Mouse (Mus musculus) CH12.LX (cell line): ENCODE data around the gene Ptges3. TPM values are rescaled to one million over a fixed set of nuclear protein-coding genes. Genes with fewer than 3 reads are reported as not detected.
"Not testable (repeated sequence)": the region's sequence is repeated elsewhere in the genome, so short reads cannot be mapped to it uniquely, and the experiment has no call there.

Experiments
- DNase-seq: peaks from one replicate; pipeline ENCODE4 v3.0.0-alpha.2; 2013; ENCODE audit errors: extremely low read depth
- H3K27ac ChIP-seq: 2 replicates; pipeline ENCODE4 v1.5.1; 2012; ENCODE audit warnings: low read depth, mild to moderate bottlenecking, control low read depth, moderate library complexity; ENCODE audit not compliant: insufficient read depth
- H3K27me3 ChIP-seq: replicated peaks from 2 replicates; pipeline ENCODE3; 2012; ENCODE audit warnings: inconsistent platforms
- H3K36me3 ChIP-seq, 2 experiments: replicated peaks in 1 of 2; 2 replicates each; pipeline versions ENCODE3 to v1.6.1; 2012; ENCODE audit warnings: inconsistent platforms in 1 of 2, low read length in 1 of 2, mild to moderate bottlenecking in 1 of 2, mixed read lengths in 1 of 2, moderate library complexity in 1 of 2; ENCODE audit not compliant: control insufficient read depth in 1 of 2, insufficient read depth in 1 of 2
- H3K4me1 ChIP-seq, 2 experiments: 2 replicates each; pipeline ENCODE4 v1.6.1; 2012; ENCODE audit warnings: inconsistent platforms in 1 of 2, moderate library complexity in 1 of 2; ENCODE audit not compliant: insufficient read depth in 2 of 2, control insufficient read depth in 1 of 2
- H3K4me2 ChIP-seq: 2 replicates; pipeline ENCODE4 v1.6.1; 2012; ENCODE audit warnings: low read depth, mild to moderate bottlenecking, control low read depth; ENCODE audit not compliant: poor library complexity, insufficient read depth, severe bottlenecking
- H3K4me3 ChIP-seq, 3 experiments: fragments of 150-350 bp in 1 of 3; sonication (generic) in 1 of 3; replicated peaks in 1 of 3; 2 replicates each; pipeline versions ENCODE3 to v1.5.1; 2011 to 2012; ENCODE audit warnings: low read depth in 2 of 3, low read length in 2 of 3, mild to moderate bottlenecking in 2 of 3, moderate library complexity in 2 of 3, control low read depth in 1 of 3, improper control_type of control experiment in 1 of 3, inconsistent platforms in 1 of 3, mixed read lengths in 1 of 3; ENCODE audit not compliant: poor library complexity in 1 of 3
- H3K79me2 ChIP-seq: replicated peaks from 2 replicates; pipeline ENCODE4 v1.6.1; 2012; ENCODE audit warnings: mild to moderate bottlenecking, moderate library complexity; ENCODE audit not compliant: control insufficient read depth, poor library complexity, insufficient read depth, severe bottlenecking; ENCODE audit errors: extremely low read depth
- H3K9ac ChIP-seq: 2 replicates; pipeline ENCODE4 v1.6.1; 2012; ENCODE audit warnings: low read depth, mild to moderate bottlenecking, control low read depth, moderate library complexity; ENCODE audit not compliant: insufficient read depth
- H3K9me3 ChIP-seq: replicated peaks from 2 replicates; pipeline ENCODE3; 2012; ENCODE audit warnings: low read length, inconsistent platforms, mixed read lengths
- BHLHE40 ChIP-seq: IDR thresholded peaks from 2 replicates; pipeline ENCODE4 v1.6.1; 2011; ENCODE audit warnings: mild to moderate bottlenecking, low read depth, low read length, improper control_type of control experiment
- CHD1 ChIP-seq: IDR thresholded peaks from 2 replicates; pipeline ENCODE4 v1.6.1; 2012; ENCODE audit warnings: low read depth, low read length, improper control_type of control experiment, inconsistent platforms
- CHD2 ChIP-seq: IDR thresholded peaks from 2 replicates; pipeline ENCODE4 v1.6.1; 2011; ENCODE audit warnings: low read length, improper control_type of control experiment
- CTCF ChIP-seq, 2 experiments: IDR thresholded peaks in 1 of 2; conservative IDR thresholded peaks in 1 of 2; 2 replicates each; pipeline ENCODE4 v1.5.1; 2011 to 2012; ENCODE audit warnings: low read depth in 2 of 2, low read length in 2 of 2, improper control_type of control experiment in 1 of 2, inconsistent platforms in 1 of 2, mild to moderate bottlenecking in 1 of 2, moderate library complexity in 1 of 2
- GABPA ChIP-seq: IDR thresholded peaks from 2 replicates; pipeline ENCODE4 v1.6.1; 2012; ENCODE audit warnings: low read depth, low read length, improper control_type of control experiment, inconsistent platforms; ENCODE audit not compliant: insufficient replicate concordance
- HCFC1 ChIP-seq: IDR thresholded peaks from 2 replicates; pipeline ENCODE4 v1.6.1; 2012; ENCODE audit warnings: low read depth, mild to moderate bottlenecking, inconsistent platforms, low read length, improper control_type of control experiment
- IRF4 ChIP-seq: IDR thresholded peaks from 2 replicates; pipeline ENCODE4 v1.6.1; 2014; ENCODE audit warnings: low read depth, mild to moderate bottlenecking, inconsistent platforms, low read length, improper control_type of control experiment
- JUN ChIP-seq: IDR thresholded peaks from 2 replicates; pipeline ENCODE4 v1.6.1; 2011; ENCODE audit warnings: low read depth, mild to moderate bottlenecking, low read length, improper control_type of control experiment, moderate library complexity; ENCODE audit not compliant: insufficient read depth
- MAFK ChIP-seq: IDR thresholded peaks from 2 replicates; pipeline ENCODE4 v1.6.1; 2011; ENCODE audit warnings: low read length, improper control_type of control experiment; ENCODE audit not compliant: insufficient replicate concordance
- MAZ ChIP-seq: IDR thresholded peaks from 2 replicates; pipeline ENCODE4 v1.6.1; 2012; ENCODE audit warnings: low read depth, mild to moderate bottlenecking, inconsistent platforms, low read length, improper control_type of control experiment, moderate library complexity
- MYC ChIP-seq: IDR thresholded peaks from 2 replicates; pipeline ENCODE4 v1.6.1; 2011; ENCODE audit warnings: low read depth, mild to moderate bottlenecking, improper control_type of control experiment, low read length
- NRF1 ChIP-seq: IDR thresholded peaks from 2 replicates; pipeline ENCODE4 v1.6.1; 2014; ENCODE audit warnings: low read depth, mild to moderate bottlenecking, inconsistent platforms, low read length, improper control_type of control experiment, moderate library complexity
- POLR2A ChIP-seq: IDR thresholded peaks from 2 replicates; pipeline ENCODE4 v1.6.1; 2011; ENCODE audit warnings: low read depth, mild to moderate bottlenecking, improper control_type of control experiment, low read length
- RCOR1 ChIP-seq: conservative IDR thresholded peaks from 2 replicates; pipeline ENCODE4 v1.6.1; 2012; ENCODE audit warnings: low read depth, mild to moderate bottlenecking, inconsistent platforms, low read length, improper control_type of control experiment
- SMC3 ChIP-seq: IDR thresholded peaks from 2 replicates; pipeline ENCODE4 v1.6.1; 2011; ENCODE audit warnings: low read depth, low read length, improper control_type of control experiment
- TBP ChIP-seq: conservative IDR thresholded peaks from 2 replicates; pipeline ENCODE4 v1.6.1; 2011; ENCODE audit warnings: low read depth, low read length, improper control_type of control experiment
- ZC3H11A ChIP-seq: IDR thresholded peaks from 2 replicates; pipeline ENCODE4 v1.6.1; 2012; ENCODE audit warnings: low read depth, mild to moderate bottlenecking, inconsistent platforms, low read length, improper control_type of control experiment
- ZKSCAN1 ChIP-seq: IDR thresholded peaks from 2 replicates; pipeline ENCODE4 v1.6.1; 2012; ENCODE audit warnings: low read depth, inconsistent platforms, low read length, improper control_type of control experiment, borderline replicate concordance
- ZMIZ1 ChIP-seq: IDR thresholded peaks from 2 replicates; pipeline ENCODE4 v1.6.1; 2012; ENCODE audit warnings: low read depth, mild to moderate bottlenecking, inconsistent platforms, low read length, improper control_type of control experiment
- ZNF384 ChIP-seq: IDR thresholded peaks from 2 replicates; pipeline ENCODE4 v1.6.1; 2012; ENCODE audit warnings: low read depth, low read length, improper control_type of control experiment, inconsistent platforms
- dilution Hi-C: fragments of 300-500 bp; cut with MboI; formaldehyde crosslinking; loops from 2 replicates; pipeline ENCODE4 v1.14.3; 2020; ENCODE audit warnings: low sequenced_read_pairs; ENCODE audit not compliant: extremely low pct_unique_long_range_greater_than_20kb, extremely low pct_ligation_motif_present
- in situ Hi-C: fragments of 300-500 bp; cut with MboI; formaldehyde crosslinking; loops from 3 replicates; pipeline ENCODE4 v1.14.3; 2019; ENCODE audit warnings: low sequenced_read_pairs, low pct_ligation_motif_present, low pct_unique_long_range_greater_than_20kb, mixed read lengths
- polyA plus RNA-seq: library from polyadenylated mRNA; unstranded; fragments of >175 nt; gene quantifications from 2 replicates; pipeline ENCODE4 v1.2.1, GENCODE M21; 2012; ENCODE audit warnings: low read depth; ENCODE audit not compliant: insufficient read length
- total RNA-seq, 2 experiments: library from RNA; depleted of rRNA; stranded (reverse); fragments of 300-350 nt in 1 of 2; fragments of >200 nt in 1 of 2; gene quantifications; 2 replicates each; pipeline ENCODE4 v1.2.3; 2012 to 2014

Ptges3 gene
- total and polyA plus RNA-seq, 3 experiments: 124 to 274 (median 196) TPM

DNA sequence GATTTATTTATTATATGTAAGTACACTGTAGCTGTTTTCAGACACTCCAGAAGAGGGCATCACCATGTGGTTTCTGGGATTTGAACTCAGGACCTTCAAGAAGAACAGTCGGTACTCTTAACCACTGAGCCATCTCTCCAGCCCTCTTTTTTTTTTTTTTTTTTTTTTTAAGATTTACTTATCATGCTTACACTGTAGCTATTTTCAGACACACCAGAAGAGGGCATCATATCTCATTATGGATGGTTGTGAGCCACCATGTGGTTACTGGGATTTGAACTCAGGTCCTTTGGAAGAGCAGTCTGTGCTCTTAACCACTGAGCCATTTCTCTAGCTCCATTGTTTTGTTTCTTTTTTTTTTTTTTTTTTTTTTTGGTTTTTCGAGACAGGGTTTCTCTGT is 6.6 kb upstream of the Ptges3 start:
- H3K36me3 ChIP-seq: peaks cover 26 to 42% of the 10 kb centered on the region in 2 experiments

DNA sequence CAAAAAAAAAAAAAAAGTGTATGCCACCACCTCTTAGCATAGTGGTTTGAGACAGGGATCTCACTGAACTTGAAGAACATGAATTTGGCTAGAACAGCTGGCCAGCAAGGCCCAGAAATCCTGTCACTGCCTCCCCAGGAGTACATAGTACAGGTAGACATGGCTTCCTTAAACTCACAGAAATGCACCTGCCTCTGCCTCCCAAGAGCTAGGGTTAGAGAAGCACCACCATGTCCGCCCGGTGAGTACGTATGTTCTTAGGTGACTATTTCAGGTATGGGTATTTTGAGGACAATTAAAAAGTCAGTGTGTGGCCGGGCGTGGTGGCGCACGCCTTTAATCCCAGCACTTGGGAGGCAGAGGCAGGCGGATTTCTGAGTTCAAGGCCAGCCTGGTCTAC is 5.8 kb upstream of the Ptges3 start:
- in situ Hi-C loops: no loop called here
- TF ChIP-seq CHD2 (no peak), NRF1 (no peak), ZNF384 (no peak), POLR2A (no peak), RCOR1 (no peak), IRF4 (no peak), ZC3H11A (no peak), MAFK (no peak)
- H3K4me3 ChIP-seq: no peak overlapping the region
- H3K4me2 ChIP-seq: no peak overlapping the region
- H3K9me3 ChIP-seq: no peaks in the 10 kb centered on the region
- peaks cover 0 to 6% of the 10 kb centered on the region in 2 experiments; a peak in 2 of 4 replicates for H3K4me1 ChIP-seq
- no peak overlapping the region for H3K9ac ChIP-seq
- H3K27ac ChIP-seq: no peak overlapping the region
- H3K79me2 ChIP-seq: no peaks in the 10 kb centered on the region
- dilution Hi-C loops: no loop called here
- no peak for DNase-seq
- peaks cover 24 to 34% of the 10 kb centered on the region in 2 experiments for H3K36me3 ChIP-seq
- no peaks in the 10 kb centered on the region for H3K27me3 ChIP-seq

More for the DNA sequence above, 6.6 kb upstream of the Ptges3 start:
- H3K27ac ChIP-seq, H3K4me1 ChIP-seq: not testable (repeated sequence)
- TF ChIP-seq ZNF384: peak; percentile 54; the same call in 1 of the 2 replicates
- TF ChIP-seq, all 38 proteins: peak for 1; not testable (repeated sequence) for 37
- H3K9me3 ChIP-seq, H3K79me2 ChIP-seq, H3K4me2 ChIP-seq, H3K9ac ChIP-seq, H3K27me3 ChIP-seq, DNase-seq, H3K4me3 ChIP-seq, dilution Hi-C loops, in situ Hi-C loops: not testable (repeated sequence)

- in situ Hi-C loops: no loop called here
- no peaks in the 10 kb centered on the region for H3K27me3 ChIP-seq
These were observed 570 bp upstream of the Ptges3 start for GRCm38 (mm10) chr10:128058184-128058583.

More at GRCm38 (mm10) chr10:128058184-128058583, 570 bp upstream of the Ptges3 start:
- peak overlapping the region; percentile 87 for H3K9ac ChIP-seq
- H3K4me1 ChIP-seq: peaks cover 0 to 26% of the 10 kb centered on the region in 2 experiments; a peak in 2 of 4 replicates
- dilution Hi-C loops: no loop called here
- peak overlapping the region; percentile 41 for H3K27ac ChIP-seq
- no peaks in the 10 kb centered on the region for H3K9me3 ChIP-seq
- peak overlapping the region; percentile 61 to 90 (median 68) for H3K4me3 ChIP-seq
- H3K4me2 ChIP-seq: peak overlapping the region; percentile 65; the same call in 1 of the 2 replicates
- DNase-seq: no peak
- H3K79me2 ChIP-seq: peaks cover 41% of the 10 kb centered on the region
- H3K36me3 ChIP-seq: peaks cover 0 to 19% of the 10 kb centered on the region in 2 experiments
- TF ChIP-seq CTCF (conservative IDR thresholded peaks at IDR 0.05 in 1 of 2, IDR thresholded peaks at IDR 0.05 in 1 of 2; ENCODE audit: low read depth in 2 of 2, low read length in 2 of 2) (no peak), GABPA (no peak), SMC3 (no peak), HCFC1 (no peak), BHLHE40 (no peak), ZKSCAN1 (no peak), ZMIZ1 (no peak), MAZ (no peak), CHD1 (no peak), TBP (no peak), NRF1 (no peak), JUN (no peak), ZC3H11A (no peak), MYC (no peak), CHD2 (no peak)
